Mouse (Mus musculus): Measurements from ENCODE around the gene Lgals4. TPM values are rescaled to one million over a fixed set of nuclear protein-coding genes. Genes with fewer than 3 reads are reported as not detected.

Gene Lgals4
- total and polyA plus RNA-seq, 3 experiments = 2.1 to 5.1 TPM; not detected in 1

DNA sequence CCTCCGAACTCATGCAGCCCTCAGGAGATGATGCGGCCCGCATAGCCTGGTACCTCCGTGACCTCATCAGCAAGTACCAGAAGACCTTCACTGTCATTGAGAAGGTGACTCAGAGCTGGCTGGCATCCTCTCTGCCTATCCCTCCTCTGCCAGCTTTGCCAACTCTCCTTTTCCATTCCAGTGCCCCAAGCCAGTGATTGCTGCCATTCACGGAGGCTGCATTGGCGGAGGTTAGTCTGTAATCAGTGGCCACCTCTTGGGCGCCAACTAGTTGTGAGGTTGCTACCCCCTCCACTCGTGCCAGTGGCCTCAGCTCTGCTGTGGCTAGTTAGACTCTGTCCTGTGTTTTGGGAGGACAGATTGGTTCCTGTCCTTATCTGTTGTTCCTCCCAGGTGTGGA is 3.8 kb upstream of the Lgals4 start:
- Histone ChIP-seq H3K4me1 (ENCODE audit: control insufficient read depth in 1 of 2, insufficient read depth in 2 of 2, low read length in 2 of 2) (peaks cover 2 to 22% of the 10 kb centered on the region in 2 experiments; a peak in 3 of 4 replicates), H3K9ac (ENCODE audit: control insufficient read depth, low read depth, low read length, poor library complexity, severe bottlenecking) (no peak overlapping the region), H3K27me3 (ENCODE audit: control insufficient read depth in 1 of 2, insufficient read depth in 2 of 2, low read length in 2 of 2) (no peaks in the 10 kb centered on the region), H3K79me2 (ENCODE audit: control insufficient read depth, insufficient read depth, low read length, poor library complexity) (peaks cover 4% of the 10 kb centered on the region), H3K36me3 (ENCODE audit: control insufficient read depth in 1 of 2, insufficient read depth in 2 of 2, low read length in 2 of 2) (peaks cover 2 to 21% of the 10 kb centered on the region in 2 experiments; a peak in 3 of 4 replicates), H3K27ac (ENCODE audit: control insufficient read depth, low read depth, low read length) (no peak overlapping the region), H3K9me3 (replicated peaks; ENCODE audit: insufficient read depth, low read length) (no peaks in the 10 kb centered on the region), H3K4me3 (ENCODE audit: control insufficient read depth in 1 of 2, insufficient read depth in 1 of 2, low read depth in 2 of 2, low read length in 2 of 2) (no peak overlapping the region)
- no peak for DNase-seq (ENCODE audit: low read depth, low spot score)
- no peak for TF ChIP-seq CTCF (IDR thresholded peaks at IDR 0.05 in 2 of 3, conservative IDR thresholded peaks at IDR 0.05 in 1 of 3; ENCODE audit: control insufficient read depth in 1 of 3, insufficient read depth in 1 of 3, low read depth in 2 of 3, low read length in 3 of 3, poor library complexity in 1 of 3, severe bottlenecking in 1 of 3)
- TF ChIP-seq ZKSCAN1 (IDR thresholded peaks at IDR 0.05; ENCODE audit: low read depth, low read length) = no peak
- TF ChIP-seq USF1 (IDR thresholded peaks at IDR 0.05; ENCODE audit: low read depth, low read length) = no peak
- TF ChIP-seq TBP (IDR thresholded peaks at IDR 0.05; ENCODE audit: low read depth, low read length) = no peak
- TF ChIP-seq MEF2A (IDR thresholded peaks at IDR 0.05; ENCODE audit: extremely low read depth, insufficient replicate concordance, low read depth, low read length, poor library complexity, severe bottlenecking) = no peak
- TF ChIP-seq CHD1 (IDR thresholded peaks at IDR 0.05; ENCODE audit: low read depth, low read length) = no peak
- no peak for TF ChIP-seq UBTF (IDR thresholded peaks at IDR 0.05; ENCODE audit: borderline replicate concordance, insufficient read depth, low read depth, low read length)
- TF ChIP-seq TCF12 (IDR thresholded peaks at IDR 0.05; ENCODE audit: low read depth, low read length) = no peak
- TF ChIP-seq MAFK (IDR thresholded peaks at IDR 0.05; ENCODE audit: borderline replicate concordance, low read depth, low read length) = no peak
- TF ChIP-seq MYC (IDR thresholded peaks at IDR 0.05; ENCODE audit: low read depth, low read length) = no peak
- no peak for TF ChIP-seq GABPA (IDR thresholded peaks at IDR 0.05; ENCODE audit: low read depth, low read length)
- TF ChIP-seq NELFE (IDR thresholded peaks at IDR 0.05; ENCODE audit: low read depth, low read length) = no peak
- no peak for TF ChIP-seq GATA1 (IDR thresholded peaks at IDR 0.05; ENCODE audit: low read depth, low read length)
- TF ChIP-seq BHLHE40 (IDR thresholded peaks at IDR 0.05; ENCODE audit: borderline replicate concordance, low read depth, low read length) = no peak
- no peak for TF ChIP-seq JUND (IDR thresholded peaks at IDR 0.05; ENCODE audit: low read depth, low read length)
- TF ChIP-seq USF2 (IDR thresholded peaks at IDR 0.05; ENCODE audit: borderline replicate concordance in 1 of 2, insufficient read depth in 1 of 2, low read depth in 1 of 2, low read length in 2 of 2) = no peak
- TF ChIP-seq RAD21 (IDR thresholded peaks at IDR 0.05; ENCODE audit: low read depth, low read length) = no peak
- TF ChIP-seq ZC3H11A (IDR thresholded peaks at IDR 0.05; ENCODE audit: low read depth, low read length) = no peak
- no peak for TF ChIP-seq POLR2AphosphoS5 (IDR thresholded peaks at IDR 0.05; ENCODE audit: borderline replicate concordance, low read depth, low read length)

DNA sequence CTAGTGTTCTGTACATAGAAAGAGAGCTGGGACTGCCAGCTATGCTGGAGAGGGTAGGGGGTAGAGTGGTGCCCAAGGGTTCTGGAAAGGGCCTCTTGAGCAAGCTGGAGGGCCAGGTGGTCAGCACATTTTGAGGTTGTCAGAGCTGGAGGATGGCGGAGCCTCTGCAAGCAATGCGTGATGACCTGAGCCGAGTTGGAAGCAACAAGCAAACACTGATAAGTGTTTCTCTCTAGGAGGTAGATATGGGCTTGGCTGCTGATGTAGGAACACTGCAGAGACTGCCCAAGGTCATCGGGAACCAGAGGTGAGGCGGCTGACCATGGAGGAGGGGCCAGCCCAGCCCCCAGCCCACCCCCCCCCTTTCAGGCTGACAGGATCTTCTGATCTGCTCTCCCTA is 2.7 kb upstream of the Lgals4 start:
- no peak overlapping the region for H3K27ac ChIP-seq (ENCODE audit: control insufficient read depth, low read depth, low read length)
- no peak overlapping the region for H3K9ac ChIP-seq (ENCODE audit: control insufficient read depth, low read depth, low read length, poor library complexity, severe bottlenecking)
- DNase-seq (ENCODE audit: low read depth, low spot score) = no peak
- no peaks in the 10 kb centered on the region for H3K27me3 ChIP-seq (ENCODE audit: control insufficient read depth in 1 of 2, insufficient read depth in 2 of 2, low read length in 2 of 2)
- peaks cover 2 to 18% of the 10 kb centered on the region in 2 experiments; a peak in 2 of 4 replicates for H3K4me1 ChIP-seq (ENCODE audit: control insufficient read depth in 1 of 2, insufficient read depth in 2 of 2, low read length in 2 of 2)
- peaks cover 2 to 17% of the 10 kb centered on the region in 2 experiments; a peak in 3 of 4 replicates for H3K36me3 ChIP-seq (ENCODE audit: control insufficient read depth in 1 of 2, insufficient read depth in 2 of 2, low read length in 2 of 2)
- H3K9me3 ChIP-seq (replicated peaks; ENCODE audit: insufficient read depth, low read length) = no peaks in the 10 kb centered on the region
- no peak for TF ChIP-seq RAD21 (IDR thresholded peaks at IDR 0.05; ENCODE audit: low read depth, low read length)
- TF ChIP-seq EP300 (IDR thresholded peaks at IDR 0.05; ENCODE audit: low read depth in 1 of 2, low read length in 2 of 2) = no peak
- TF ChIP-seq MYC (IDR thresholded peaks at IDR 0.05; ENCODE audit: low read depth, low read length) = no peak
- no peak for TF ChIP-seq MAX (IDR thresholded peaks at IDR 0.05; ENCODE audit: low read length)
- no peak for TF ChIP-seq CTCF (IDR thresholded peaks at IDR 0.05 in 2 of 3, conservative IDR thresholded peaks at IDR 0.05 in 1 of 3; ENCODE audit: control insufficient read depth in 1 of 3, insufficient read depth in 1 of 3, low read depth in 2 of 3, low read length in 3 of 3, poor library complexity in 1 of 3, severe bottlenecking in 1 of 3)
- no peak for TF ChIP-seq ELF1 (IDR thresholded peaks at IDR 0.05; ENCODE audit: low read depth, low read length)
- TF ChIP-seq ZKSCAN1 (IDR thresholded peaks at IDR 0.05; ENCODE audit: low read depth, low read length) = no peak
- TF ChIP-seq GATA1 (IDR thresholded peaks at IDR 0.05; ENCODE audit: low read depth, low read length) = no peak
- no peak for TF ChIP-seq UBTF (IDR thresholded peaks at IDR 0.05; ENCODE audit: borderline replicate concordance, insufficient read depth, low read depth, low read length)
- TF ChIP-seq USF2 (IDR thresholded peaks at IDR 0.05; ENCODE audit: borderline replicate concordance in 1 of 2, insufficient read depth in 1 of 2, low read depth in 1 of 2, low read length in 2 of 2) = no peak
- no peak for TF ChIP-seq ZMIZ1 (IDR thresholded peaks at IDR 0.05; ENCODE audit: low read depth, low read length)
- TF ChIP-seq USF1 (IDR thresholded peaks at IDR 0.05; ENCODE audit: low read depth, low read length) = no peak
- H3K79me2 ChIP-seq (ENCODE audit: control insufficient read depth, insufficient read depth, low read length, poor library complexity) = peaks cover 3% of the 10 kb centered on the region; the same call in 1 of the 2 replicates
- H3K4me3 ChIP-seq (ENCODE audit: control insufficient read depth in 1 of 2, insufficient read depth in 1 of 2, low read depth in 2 of 2, low read length in 2 of 2) = no peak overlapping the region
